Mouse (Mus musculus) liver, postnatal 0 days (tissue): ENCODE measurements around the gene Bbs2.

Experiments used
- CTCF ChIP-seq: sonication (generic); IDR thresholded peaks from 2 replicates; pipeline ENCODE4 v1.5.1; 2016; ENCODE audit warnings: antibody characterized with exemption, low read depth
- EP300 ChIP-seq: IDR thresholded peaks from 2 replicates; pipeline ENCODE4 v1.6.1; 2016; ENCODE audit warnings: antibody characterized with exemption, low read depth, mild to moderate bottlenecking

GRCm38 (mm10) chr8:94033601-94034000, 65.1 kb downstream of the Bbs2 start:
- TF ChIP-seq CTCF, result no peak
- TF ChIP-seq EP300, result no peak
